Mouse (Mus musculus) CD4-positive helper T cell, adult 2 months (primary cell): ENCODE measurements around the gene Acvrl1.

ENCODE experiments used
- DNase-seq: peaks from one replicate; pipeline ENCODE4 v3.0.0-alpha.2; 2012; ENCODE audit warnings: low read depth, missing footprints, low spot score

Acvrl1 gene

DNA sequence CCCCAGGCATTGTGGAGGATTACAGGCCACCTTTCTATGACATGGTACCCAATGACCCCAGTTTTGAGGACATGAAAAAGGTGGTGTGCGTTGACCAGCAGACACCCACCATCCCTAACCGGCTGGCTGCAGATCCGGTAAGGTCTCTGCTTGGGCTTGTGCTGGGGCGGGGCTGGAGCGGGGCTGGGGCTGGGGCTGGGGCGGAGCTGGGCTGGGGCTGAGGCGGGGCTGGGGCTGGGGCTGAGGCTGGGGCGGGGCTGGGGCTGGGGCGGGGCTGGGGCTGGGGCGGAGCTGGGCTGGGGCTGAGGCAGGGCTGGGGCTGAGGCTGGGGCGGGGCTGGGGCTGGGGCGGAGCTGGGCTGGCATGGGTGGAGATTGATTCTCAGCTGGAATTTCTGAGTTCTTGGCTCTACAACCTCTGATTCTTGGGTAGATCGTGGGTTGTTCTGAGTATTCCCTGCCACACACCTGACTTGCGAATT, 12.8 kb downstream of the Acvrl1 start:
- peak; percentile 54 for DNase-seq

DNA sequence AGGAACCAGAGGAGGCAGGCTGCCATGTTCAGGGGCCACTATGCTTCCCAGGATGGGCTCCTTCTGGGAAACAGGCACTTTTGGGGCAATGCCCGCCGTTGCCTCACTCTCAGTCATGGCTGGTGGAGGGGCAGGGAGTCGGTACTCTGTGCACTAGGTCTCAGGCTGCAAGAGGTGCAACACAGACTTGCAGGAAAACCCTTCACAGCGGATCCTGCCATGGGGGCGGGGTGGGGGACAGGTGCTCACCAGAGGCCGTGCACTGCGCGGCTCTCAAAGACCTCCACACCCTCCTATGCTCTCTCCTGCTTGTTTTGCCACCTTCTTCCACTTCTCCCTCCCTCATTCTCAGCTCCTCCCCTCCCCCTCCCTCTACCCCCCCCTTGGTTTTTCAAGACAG, 14.3 kb downstream of the Acvrl1 start:
- no peak for DNase-seq

DNA sequence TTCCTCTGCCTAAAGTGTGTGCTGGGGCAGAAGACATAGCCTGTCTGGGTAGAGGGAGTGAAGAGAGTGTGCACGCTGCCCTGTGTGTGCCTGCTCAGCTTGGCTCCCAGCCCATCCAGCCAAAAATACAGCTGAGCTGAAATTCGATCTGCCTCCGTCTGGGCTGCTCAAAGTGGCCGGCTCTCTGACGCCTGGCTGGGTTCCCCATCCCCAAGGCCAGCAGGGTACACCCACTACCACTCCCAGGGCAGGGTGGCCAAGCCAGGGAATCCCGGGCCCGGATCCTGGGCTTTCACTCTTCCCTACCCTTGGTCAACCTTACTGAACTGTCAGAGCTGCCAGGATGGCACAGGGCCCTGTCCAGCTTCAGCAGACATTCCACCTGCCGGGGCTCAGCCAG, 15.2 kb downstream of the Acvrl1 start:
- DNase-seq: no peak

DNA sequence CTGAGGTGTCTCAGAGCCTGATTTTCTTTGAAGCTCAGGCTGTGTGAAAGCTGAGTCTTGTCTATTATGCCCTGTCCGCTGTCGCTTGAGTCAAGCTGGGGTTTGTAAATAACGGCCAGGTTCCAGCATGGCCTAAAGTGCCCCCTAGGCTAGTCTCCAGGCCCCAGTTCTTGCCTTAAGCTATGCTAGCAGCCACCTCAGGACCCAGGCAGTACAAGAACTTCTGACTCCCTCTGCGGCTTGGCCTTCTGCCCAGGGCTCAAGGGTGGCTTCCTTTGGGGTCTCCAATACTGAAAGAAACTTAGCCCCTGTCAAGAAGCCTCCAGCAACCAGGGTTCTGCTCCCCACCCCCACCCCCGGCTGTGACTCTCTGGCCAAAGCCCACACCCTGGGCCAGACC, 15.9 kb downstream of the Acvrl1 start:
- DNase-seq: no peak

DNA sequence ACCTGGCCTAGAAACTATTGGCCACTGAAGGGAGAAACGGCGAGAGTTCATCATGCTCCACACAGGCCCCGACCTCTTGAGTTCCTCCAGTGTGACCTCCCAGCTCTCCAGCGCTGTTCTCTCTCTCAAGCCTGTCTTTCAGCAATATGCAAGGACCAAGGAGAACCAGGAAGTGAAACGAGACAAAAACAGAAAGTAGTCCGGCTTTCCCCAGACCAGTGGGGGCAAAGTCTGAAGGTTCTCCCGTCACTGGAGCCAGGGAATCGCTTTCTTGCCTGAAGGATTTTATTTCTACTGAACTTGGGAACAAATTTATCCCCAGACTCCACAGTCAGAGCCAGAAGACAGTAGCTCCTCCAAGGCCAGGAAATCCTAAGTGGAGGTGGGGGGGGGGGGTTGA, 16.5 kb downstream of the Acvrl1 start:
- no peak for DNase-seq

DNA sequence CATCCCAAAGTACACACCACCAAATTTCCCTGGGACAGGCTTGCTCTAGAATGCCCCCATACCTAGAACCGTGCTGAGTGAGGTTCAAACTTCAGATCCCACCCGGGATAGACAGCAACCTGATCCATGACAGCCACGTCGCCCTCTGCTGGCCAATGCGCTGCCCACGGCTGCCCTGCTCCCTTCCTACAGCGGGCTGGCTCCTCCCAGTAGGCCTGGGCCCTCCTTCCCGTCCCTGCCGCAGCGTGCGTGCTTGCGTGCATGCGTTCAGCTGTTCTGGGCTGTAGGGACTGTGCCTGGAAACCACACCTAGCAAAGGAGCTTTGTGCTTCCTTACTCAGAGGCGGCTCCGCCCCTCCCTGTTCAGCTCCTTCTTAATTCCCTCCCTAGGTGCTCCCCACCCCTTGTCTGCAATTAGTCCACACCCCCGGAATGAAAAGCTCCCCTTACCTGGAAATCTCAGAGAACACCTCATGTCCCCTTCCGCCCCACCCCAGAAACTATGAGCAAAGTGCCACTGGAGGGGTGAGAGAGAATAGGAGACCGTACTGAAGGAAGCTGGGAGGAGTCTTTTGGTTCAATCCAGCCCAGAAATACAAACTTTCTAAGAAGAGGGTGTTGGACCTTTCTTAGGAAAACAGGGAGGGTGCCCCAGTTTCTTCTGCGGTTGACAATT, 17.2 kb downstream of the Acvrl1 start:
- DNase-seq: peak; percentile 92

DNA sequence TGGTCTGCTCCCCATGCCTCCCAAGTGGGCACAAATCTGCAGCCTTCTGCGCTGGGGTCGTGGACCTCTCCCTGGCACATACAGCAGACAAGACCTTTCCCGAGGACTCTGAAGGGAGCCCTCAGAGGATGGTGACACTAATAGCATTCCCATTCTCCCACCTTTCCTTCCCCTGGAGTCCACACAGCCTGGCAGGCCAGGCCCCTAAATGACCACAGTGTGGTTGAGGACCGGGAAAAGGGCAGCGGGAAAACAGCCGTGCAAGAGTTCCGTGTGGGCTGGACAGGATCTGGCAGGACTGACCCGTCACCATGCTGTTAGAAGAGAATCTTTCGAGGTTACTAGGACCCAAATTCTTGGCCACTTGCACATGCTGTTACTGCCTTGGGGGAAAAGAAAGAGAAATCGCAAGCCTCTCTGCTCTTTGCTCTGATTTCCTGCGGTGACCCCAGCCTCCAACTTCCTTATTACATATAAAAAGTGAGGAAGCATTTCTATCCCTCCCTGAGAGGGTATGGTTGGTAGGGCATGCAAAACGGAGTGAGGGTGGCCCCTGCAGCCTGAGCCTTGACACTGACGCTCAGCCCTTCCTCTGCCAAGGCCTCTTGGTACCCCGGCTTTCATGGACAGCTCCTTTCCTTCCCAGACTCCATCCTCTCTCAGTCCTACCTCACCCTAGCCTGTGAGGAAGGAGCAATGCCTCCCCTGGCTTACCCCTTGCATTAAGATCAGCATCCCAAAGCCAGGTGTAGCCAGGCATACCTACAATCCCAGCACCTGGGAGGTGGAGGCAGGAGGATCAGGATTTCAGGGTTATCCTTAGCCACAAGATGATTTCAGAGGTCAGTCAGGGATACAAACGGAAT, 18.0 kb downstream of the Acvrl1 start:
- no peak for DNase-seq

DNA sequence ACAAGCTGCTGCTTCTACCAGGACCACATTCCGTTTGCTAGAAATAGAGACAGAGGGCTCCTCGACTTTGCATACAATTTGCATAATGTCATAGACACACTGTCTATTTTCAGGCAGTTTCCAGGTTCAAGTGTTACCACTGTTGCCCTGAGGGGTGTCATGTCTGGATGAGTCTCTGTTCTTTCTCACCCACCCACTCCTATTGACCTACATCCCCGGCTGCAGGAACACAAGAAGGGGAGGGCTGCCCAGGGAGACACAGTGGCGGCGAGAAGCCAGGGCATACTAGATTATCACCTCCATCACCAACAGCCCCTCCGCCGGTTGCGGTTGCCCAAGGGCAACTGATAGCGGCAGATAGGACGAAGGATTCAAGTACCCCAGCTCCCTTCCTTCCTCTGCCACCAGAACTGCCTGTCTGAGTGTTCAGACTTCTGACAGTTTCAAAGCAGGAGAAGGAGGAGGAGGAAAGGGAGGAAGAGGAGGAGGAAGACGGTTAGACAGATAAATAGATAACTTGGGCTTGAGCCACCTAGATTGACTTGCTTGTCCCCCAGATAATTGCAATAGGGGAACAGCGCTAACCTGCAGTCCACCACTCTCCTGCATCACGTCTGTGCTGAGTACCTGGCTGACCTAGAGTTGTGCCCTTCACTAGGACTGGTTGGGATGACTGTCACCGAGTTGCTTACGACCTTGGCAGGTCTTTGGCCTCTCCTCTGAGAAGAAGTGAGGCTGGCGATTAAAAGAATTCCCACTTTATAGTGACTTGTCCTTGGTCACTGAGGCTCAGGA, 19.0 kb downstream of the Acvrl1 start:
- peak; percentile 57 for DNase-seq

DNA sequence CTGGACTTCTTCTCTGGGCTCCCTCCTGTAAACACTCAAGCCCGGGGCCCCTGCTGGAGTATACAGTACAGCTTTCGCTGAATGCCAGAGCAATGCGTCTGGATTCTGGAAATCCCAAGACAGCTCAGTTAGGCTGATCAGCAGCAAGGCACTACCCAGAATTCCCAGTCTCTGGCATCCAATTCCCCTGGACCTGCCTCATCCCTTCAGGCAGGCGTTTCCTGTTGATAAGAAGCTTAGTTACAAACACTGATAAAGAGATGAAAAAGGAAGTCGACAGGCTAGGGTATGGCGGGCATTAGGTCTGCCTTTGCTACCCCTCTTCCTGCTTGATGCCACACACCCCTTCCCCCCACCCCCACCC, 19.6 kb downstream of the Acvrl1 start:
- DNase-seq: no peak

DNA sequence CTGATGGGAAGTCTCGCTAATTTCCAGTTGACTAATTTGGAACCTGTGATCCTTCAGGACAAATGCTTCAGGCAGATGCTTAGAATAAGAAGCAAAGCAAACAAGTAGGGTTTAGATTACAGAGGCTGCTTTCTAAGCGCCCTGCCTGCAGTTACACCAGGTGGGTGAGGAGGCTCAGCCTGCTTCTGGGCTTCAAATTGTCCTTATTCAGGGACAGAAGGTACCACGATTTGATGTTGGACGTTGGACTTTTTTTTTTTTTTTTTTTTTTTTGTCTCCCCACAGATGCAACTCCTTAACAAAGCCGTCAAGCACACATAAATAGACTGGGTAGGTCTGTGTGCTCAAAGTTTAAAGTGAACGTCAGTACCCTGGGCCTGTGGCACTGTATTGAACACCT, 20.3 kb downstream of the Acvrl1 start:
- no peak for DNase-seq

DNA sequence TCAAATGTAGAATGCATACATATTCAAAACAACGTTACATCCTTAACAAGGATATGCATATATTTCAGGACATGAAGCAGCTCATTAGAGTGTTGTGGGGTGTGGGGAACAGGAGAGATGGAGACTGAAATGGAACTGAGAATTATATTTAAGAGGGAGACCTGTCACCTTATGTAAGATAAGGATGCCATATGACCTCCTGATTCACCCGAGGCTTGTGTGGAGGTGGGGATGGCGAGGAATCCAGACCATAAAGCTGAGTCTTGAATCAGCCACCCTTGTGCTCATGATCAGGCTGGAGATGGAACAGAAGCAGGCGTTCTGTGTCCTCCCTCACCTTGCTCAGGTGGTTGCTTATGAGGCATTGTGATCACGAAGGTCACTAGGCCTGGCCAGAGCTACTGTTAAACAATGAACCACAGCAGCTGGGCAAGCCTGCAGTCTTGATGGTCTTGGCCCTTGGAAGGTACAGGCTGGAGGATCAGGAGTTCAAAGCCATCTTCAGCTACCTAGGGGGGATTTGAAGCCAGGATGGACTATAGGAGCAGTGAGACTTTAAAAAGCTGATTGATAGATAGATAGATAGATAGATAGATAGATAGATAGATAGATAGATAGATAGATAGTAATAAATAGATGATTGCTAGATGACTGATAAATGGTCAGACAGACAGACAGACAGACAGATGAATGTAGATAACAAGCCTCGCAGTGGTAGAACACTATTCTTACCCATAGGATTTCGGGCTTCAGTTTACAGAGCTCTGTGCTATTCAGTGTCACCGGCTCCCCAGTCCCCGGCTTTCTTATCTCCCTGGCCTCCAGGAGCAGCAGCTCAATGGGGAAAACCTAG, 23.3 kb downstream of the Acvrl1 start:
- no peak for DNase-seq

DNA sequence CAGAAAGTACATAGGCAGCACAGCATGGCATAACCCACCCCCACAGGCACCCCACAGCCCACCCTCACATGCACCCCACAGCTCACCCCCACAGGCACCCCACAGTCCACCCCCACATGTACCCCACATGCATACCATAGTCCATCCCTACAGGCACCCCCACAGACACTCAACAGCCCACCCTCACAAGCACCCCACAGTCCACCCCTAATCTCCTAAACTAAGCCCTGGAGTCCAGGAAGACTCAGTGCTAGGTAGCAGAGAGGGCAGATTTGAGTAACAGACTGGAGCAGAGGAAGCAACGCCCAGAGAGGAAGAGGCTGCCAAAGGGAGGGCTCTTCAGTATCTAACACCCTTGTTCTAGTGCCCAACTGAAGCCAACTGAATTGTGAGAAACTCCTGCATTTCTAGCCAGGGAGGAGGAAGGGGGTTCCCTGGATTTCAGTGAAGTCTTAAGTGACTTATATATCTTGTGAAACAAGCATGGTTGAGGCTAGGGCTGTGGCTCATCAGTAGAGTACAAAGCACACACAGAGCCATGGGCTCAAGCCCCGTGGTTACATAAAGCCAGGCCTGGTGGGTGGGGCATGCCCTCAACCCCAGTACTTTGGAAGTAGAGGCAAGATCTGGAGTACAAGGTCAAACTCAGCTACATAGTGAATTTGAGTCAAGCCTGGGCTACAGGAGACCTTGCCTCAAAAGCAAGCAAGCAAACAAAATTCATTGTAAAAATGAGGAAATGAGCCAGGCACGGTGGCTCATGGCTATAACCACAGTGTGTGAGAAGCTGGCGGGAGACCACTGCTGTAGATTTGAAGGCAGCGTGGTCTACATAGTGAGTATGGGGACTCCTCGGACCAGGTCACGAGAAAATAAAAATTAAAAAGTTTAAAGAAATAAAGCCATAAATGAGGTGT, 26.6 kb downstream of the Acvrl1 start:
- DNase-seq: no peak

DNA sequence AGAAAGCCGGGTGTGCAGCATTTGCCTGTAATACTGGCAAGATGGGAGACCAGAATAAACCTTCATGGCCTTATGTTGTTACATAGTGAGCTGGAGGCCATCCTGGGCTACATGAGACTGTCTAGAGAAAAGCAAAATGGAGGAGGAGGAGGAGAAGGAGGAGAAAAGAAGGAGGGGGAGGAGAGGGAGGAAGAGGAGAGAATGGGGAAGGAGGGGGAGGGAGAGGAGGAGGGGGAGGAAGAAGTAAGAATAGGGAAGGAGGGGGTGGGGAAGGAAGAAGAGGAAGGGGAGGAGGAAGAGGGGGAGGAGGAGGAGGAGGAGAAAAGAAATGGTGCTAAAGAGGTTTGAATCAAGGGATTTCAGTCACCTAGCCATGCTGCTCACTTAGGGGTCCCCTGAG, 31.8 kb downstream of the Acvrl1 start:
- no peak for DNase-seq

DNA sequence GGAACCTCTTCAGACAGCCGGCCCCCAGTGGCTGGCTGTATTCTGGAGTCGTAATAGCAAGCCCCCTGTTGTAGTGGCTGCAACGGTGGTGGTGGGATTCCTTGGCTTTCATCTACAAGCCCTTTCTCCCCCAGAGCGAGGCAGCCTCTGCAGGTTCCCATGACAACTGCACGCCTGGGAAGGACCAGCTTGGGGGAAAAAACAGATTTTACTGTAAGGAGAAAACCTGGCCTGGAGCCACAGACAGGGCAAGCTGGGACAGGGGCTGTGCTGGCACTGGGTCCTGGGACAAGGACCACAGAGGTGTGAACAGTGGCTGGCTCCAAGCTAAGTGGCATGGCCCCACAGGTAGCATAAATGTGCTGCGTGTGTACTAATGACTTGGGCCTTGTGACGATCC, 32.3 kb downstream of the Acvrl1 start:
- no peak for DNase-seq

DNA sequence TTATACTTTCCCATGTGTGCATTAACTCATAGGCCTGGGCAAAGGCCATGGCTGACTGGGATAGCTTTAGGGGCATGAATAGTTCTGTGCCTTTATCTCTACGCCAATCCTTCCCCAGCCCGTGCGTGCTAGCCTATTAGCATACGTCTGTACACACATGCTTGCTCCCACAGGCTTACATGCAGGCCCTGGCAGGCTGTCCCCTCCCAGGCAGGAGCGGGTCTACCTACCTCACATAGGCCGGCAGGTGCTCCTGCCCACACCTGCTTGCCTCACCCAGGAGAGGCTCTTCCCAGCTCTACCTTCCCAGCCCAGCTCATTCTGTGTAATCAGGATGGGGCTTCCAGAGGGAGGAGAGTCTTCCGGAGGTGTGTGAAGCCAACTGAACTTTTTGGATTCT, 33.2 kb downstream of the Acvrl1 start:
- DNase-seq: no peak

DNA sequence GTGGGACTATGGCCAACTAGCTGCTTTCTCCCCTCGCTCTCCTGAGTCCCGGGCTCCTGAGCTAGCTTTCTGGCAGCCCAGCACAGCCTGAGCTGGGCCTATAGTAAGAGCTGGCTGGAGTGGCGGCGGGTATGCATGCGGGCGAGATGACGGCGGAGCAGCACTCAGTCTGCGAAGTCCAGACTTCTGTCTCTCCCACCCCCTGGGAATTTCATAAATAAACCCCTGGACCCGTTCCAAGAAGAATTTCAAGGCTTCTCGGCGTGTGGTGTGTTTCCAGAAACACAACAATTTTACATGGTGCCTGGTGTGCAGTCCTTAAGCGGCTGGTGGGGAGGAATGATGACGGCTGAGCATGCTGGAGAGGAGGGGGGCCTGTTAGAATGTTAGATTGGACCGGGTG, 34.7 kb downstream of the Acvrl1 start:
- DNase-seq: no peak

DNA sequence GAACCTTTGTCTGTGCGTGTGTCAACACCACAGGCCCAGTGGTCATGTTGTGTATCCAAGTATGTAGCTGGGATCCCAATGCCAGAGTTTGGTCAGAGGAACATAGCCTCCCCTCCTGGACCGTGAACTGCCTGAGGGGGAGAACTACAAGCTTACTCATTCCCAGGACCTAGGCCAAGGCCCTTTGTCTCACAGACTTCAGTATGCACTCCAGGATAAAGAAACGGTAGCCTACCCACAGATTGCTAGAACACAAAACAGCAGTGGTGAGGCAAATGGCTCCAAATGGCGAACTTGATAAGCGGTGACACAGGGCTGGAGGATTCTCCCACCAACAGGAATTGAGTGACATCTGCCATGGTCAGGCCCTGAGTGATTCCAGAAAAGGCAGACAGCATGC, 35.5 kb downstream of the Acvrl1 start:
- no peak for DNase-seq

DNA sequence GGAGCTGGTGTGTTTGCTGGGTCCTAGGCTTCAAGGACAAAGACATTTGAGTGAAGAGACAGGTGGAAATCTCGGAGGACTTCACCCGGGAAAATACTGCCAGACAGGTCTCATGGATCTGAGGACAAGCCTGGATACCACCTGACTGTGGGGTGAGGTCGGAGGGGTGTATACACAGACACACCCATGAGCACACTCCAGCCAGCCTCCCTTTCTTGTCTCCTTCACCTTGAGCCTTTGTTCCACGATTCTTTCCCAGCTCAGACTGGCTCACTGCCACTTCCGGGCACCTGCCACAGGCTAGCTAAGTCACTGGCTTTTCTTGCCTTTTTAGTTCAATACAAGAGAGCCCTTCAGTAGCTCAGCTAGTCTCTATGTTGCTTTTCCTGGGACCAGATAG, 36.0 kb downstream of the Acvrl1 start:
- no peak for DNase-seq

DNA sequence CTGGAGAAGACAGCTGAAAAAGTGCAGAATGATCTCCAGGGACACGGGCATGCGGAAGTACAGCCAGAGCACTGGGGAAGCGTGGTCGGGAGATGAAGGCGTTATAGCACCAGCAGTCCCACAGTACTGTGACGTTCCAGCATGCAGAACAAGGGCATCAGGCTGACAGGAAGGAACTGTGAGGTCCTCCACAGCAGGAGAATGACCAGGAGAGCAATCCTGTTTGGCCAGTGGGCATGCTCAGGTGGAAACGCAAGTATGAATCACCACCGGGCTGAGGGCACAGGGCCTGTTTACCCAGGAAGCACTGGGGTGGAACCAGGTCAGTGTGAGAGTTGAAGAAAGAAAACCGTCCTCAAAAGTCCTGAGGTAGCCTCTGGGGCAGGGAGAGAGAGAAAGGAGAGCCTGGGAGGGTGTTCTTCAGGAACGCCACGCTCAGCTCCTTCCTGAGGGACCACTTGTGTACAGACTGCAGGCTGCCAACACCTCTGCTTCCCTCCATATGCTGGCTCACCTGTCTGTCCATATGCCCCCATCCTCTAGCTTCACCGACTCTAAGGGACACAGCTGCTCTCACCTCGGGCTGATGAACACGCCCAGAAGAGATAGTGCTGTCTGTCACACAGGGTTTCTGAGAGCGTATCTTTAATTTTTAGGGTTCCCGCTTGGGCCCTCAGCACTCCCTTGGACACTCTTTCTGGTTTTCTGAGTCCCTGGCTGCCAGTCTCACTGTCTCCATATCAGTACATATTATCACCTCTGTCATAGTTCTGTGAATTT, 37.5 kb downstream of the Acvrl1 start:
- no peak for DNase-seq

DNA sequence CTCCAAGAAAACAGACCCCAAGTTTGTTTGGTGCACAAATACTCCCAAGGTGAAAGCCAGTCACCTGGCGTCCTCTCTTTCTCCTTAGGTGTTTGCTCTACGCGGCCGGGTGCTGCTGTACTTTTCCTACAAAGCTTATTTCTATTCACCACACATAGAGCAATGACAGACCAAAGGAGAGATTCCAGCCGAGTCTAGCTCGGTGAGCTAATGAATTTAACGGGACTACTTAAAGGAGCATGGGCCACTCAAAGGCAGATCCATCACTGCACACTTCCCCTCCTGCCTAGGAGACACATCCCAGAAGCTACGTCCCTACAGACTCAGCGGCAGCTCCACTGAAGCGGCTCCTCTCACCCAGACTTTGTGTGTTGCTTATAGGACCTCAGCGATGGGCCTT, 39.2 kb downstream of the Acvrl1 start:
- DNase-seq: no peak
